In genomic region chr11:20396204-20396848, GRCm38 (mm10) we compare ENCODE assay signal across 8 mouse cellular contexts.
DNase-seq lines count a peak whose midpoint lies in the region; ATAC-seq and TF ChIP-seq lines count a peak whose summit lies in the region.

No protein-coding gene starts in this region.

- no peak for ATAC-seq in midbrain, embryonic 14.5 days (ENCODE audit: low FRiP score, low TSS enrichment)
- ATAC-seq in heart, embryonic 11.5 days (replicated peaks; ENCODE audit: insufficient number of reproducible peaks, low FRiP score, low TSS enrichment): no peak

- no peak for TF ChIP-seq EP300 in heart, adult 2 months (IDR thresholded peaks at IDR 0.05; ENCODE audit: insufficient read depth, low read depth, low read length)

- 0 out of 2 replicates have a peak, but pooled peaks cover 3% of the 10 kb centered on the region for H3K4me1 ChIP-seq in midbrain, embryonic 14.5 days (ENCODE audit: control insufficient read depth, insufficient read depth, low read length)
- H3K4me1 ChIP-seq in midbrain, embryonic 10.5 days: peaks cover 12% of the 10 kb centered on the region
- H3K4me1 ChIP-seq in lung, adult 2 months (ENCODE audit: control insufficient read depth, insufficient read depth, low read length): peaks cover 2% of the 10 kb centered on the region; the same call in 1 of the 2 replicates
- H3K4me1 ChIP-seq in heart, embryonic 11.5 days (ENCODE audit: control insufficient read depth, insufficient read depth, low read length): 0 out of 2 replicates have a peak, but pooled peaks cover 5% of the 10 kb centered on the region
- H3K4me1 ChIP-seq in heart, adult 2 months (ENCODE audit: control insufficient read depth, insufficient read depth, low read length): no peaks in the 10 kb centered on the region

- intact Hi-C loops in heart, adult 2 months (cut with DNase I): no loop called here

- TF ChIP-seq POLR2A in lung, adult 2 months (IDR thresholded peaks at IDR 0.05; ENCODE audit: borderline replicate concordance, extremely low read depth, low read depth, low read length): no peak
- no peak for TF ChIP-seq POLR2A in heart, adult 2 months (IDR thresholded peaks at IDR 0.05; ENCODE audit: insufficient read depth, low read depth, low read length)

- no peaks in the 10 kb centered on the region for H3K79me2 ChIP-seq in heart, adult 2 months (replicated peaks; ENCODE audit: control insufficient read depth, insufficient read depth, low read length)

- peaks cover 2% of the 10 kb centered on the region for H3K9me3 ChIP-seq in midbrain, embryonic 14.5 days (ENCODE audit: control insufficient read depth, low read length)
- peaks cover 17% of the 10 kb centered on the region for H3K9me3 ChIP-seq in midbrain, embryonic 10.5 days (replicated peaks)
- no peaks in the 10 kb centered on the region; the same call in 1 of the 2 replicates for H3K9me3 ChIP-seq in heart, embryonic 11.5 days (replicated peaks; ENCODE audit: control insufficient read depth, low read length)

- no peak overlapping the region for H3K4me3 ChIP-seq in midbrain, embryonic 14.5 days (replicated peaks; ENCODE audit: low read depth, low read length)
- no peak overlapping the region for H3K4me3 ChIP-seq in midbrain, embryonic 10.5 days
- H3K4me3 ChIP-seq in lung, adult 2 months (replicated peaks; ENCODE audit: extremely low read depth, low read depth, low read length): no peak overlapping the region
- H3K4me3 ChIP-seq in heart, embryonic 11.5 days (ENCODE audit: low read depth, low read length): no peak overlapping the region
- H3K4me3 ChIP-seq in heart, adult 2 months: no peak overlapping the region

- WGBS in midbrain, embryonic 14.5 days: 75% methylated on average over 11 of the region's 11 CpGs
- 83% methylated on average over 11 of the region's 11 CpGs for WGBS in midbrain, embryonic 10.5 days
- 62% methylated on average over 11 of the region's 11 CpGs for WGBS in lung, adult 2 months
- 62% methylated on average over 11 of the region's 11 CpGs for WGBS in heart, embryonic 11.5 days (ENCODE audit: insufficient replicate concordance)
- 66% methylated on average over 11 of the region's 11 CpGs for WGBS in heart, adult 2 months

- H3K27me3 ChIP-seq in midbrain, embryonic 14.5 days (ENCODE audit: control insufficient read depth, insufficient read depth, low read length): no peaks in the 10 kb centered on the region
- 0 out of 2 replicates have a peak, but pooled peaks cover 5% of the 10 kb centered on the region for H3K27me3 ChIP-seq in midbrain, embryonic 10.5 days (ENCODE audit: low read depth, poor library complexity, severe bottlenecking)
- no peaks in the 10 kb centered on the region for H3K27me3 ChIP-seq in heart, embryonic 11.5 days (ENCODE audit: control insufficient read depth, insufficient read depth, low read length)
- no peaks in the 10 kb centered on the region for H3K27me3 ChIP-seq in heart, adult 2 months (ENCODE audit: control insufficient read depth, insufficient read depth, low read length)

- no peak for TF ChIP-seq CTCF in lung, adult 2 months (IDR thresholded peaks at IDR 0.05; ENCODE audit: insufficient read depth, low read length)
- no peak for TF ChIP-seq CTCF in heart, adult 2 months (IDR thresholded peaks at IDR 0.05)

- no peaks in the 10 kb centered on the region for H3K36me3 ChIP-seq in midbrain, embryonic 14.5 days (ENCODE audit: control insufficient read depth, insufficient read depth, low read length)
- H3K36me3 ChIP-seq in midbrain, embryonic 10.5 days: no peaks in the 10 kb centered on the region
- no peaks in the 10 kb centered on the region for H3K36me3 ChIP-seq in heart, embryonic 11.5 days (ENCODE audit: control insufficient read depth, insufficient read depth, low read length)
- H3K36me3 ChIP-seq in heart, adult 2 months (ENCODE audit: control insufficient read depth, insufficient read depth, low read length): no peaks in the 10 kb centered on the region

- no peak overlapping the region for H3K4me2 ChIP-seq in midbrain, embryonic 14.5 days (ENCODE audit: low read length)
- no peak overlapping the region for H3K4me2 ChIP-seq in heart, embryonic 11.5 days

- H3K27ac ChIP-seq in midbrain, embryonic 14.5 days (replicated peaks; ENCODE audit: low read depth, low read length): no peak overlapping the region
- H3K27ac ChIP-seq in midbrain, embryonic 10.5 days (replicated peaks): no peak overlapping the region
- no peak overlapping the region for H3K27ac ChIP-seq in heart, embryonic 11.5 days (ENCODE audit: low read depth, low read length)
- no peak overlapping the region for H3K27ac ChIP-seq in heart, adult 2 months

- no peak overlapping the region for H3K9ac ChIP-seq in midbrain, embryonic 14.5 days (replicated peaks; ENCODE audit: low read length)
- H3K9ac ChIP-seq in heart, embryonic 11.5 days (ENCODE audit: low read depth, low read length): no peak overlapping the region
- no peak overlapping the region for H3K9ac ChIP-seq in heart, adult 2 months (ENCODE audit: low read depth, low read length)

- DNase-seq in midbrain, embryonic 14.5 days: peak; percentile 16
- no peak for DNase-seq in midbrain, embryonic 10.5 days (ENCODE audit: low spot score)
- peak; percentile 9 to 46 for DNase-seq in layer of hippocampus, adult 18-20 months (ENCODE audit: low spot score in 2 of 2)
- peak; percentile 24 for DNase-seq in lung, adult 2 months
- peak; percentile 18 for DNase-seq in telencephalon, adult 2 months (ENCODE audit: low read depth, low spot score)
- no peak for DNase-seq in embryo, embryonic 11 days
- DNase-seq in heart, adult 2 months: no peak

Comparison
In these comparisons a context has a peak if more than half of its experiments do, and no peak if none do; other contexts are left out.
1. DNase-seq: peak in midbrain, embryonic 14.5 days (single experiment), layer of hippocampus, adult 18-20 months (2 of 2), lung, adult 2 months (single experiment) and telencephalon, adult 2 months (single experiment); none in midbrain, embryonic 10.5 days (single experiment), embryo, embryonic 11 days (single experiment) and heart, adult 2 months (0 of 2).